Mouse (Mus musculus) bone marrow macrophage, adult 2 months (primary cell): ENCODE measurements around the gene Hnrnpf.

ENCODE experiments used
- CTCF ChIP-seq: IDR thresholded peaks from 2 replicates; pipeline ENCODE4 v1.5.1; 2012; ENCODE audit warnings: low read depth, mild to moderate bottlenecking, low read length, moderate library complexity
- POLR2A ChIP-seq: IDR thresholded peaks from 2 replicates; pipeline ENCODE4 v1.6.1; 2012; ENCODE audit warnings: mild to moderate bottlenecking, low read depth, low read length, borderline replicate concordance

DNA sequence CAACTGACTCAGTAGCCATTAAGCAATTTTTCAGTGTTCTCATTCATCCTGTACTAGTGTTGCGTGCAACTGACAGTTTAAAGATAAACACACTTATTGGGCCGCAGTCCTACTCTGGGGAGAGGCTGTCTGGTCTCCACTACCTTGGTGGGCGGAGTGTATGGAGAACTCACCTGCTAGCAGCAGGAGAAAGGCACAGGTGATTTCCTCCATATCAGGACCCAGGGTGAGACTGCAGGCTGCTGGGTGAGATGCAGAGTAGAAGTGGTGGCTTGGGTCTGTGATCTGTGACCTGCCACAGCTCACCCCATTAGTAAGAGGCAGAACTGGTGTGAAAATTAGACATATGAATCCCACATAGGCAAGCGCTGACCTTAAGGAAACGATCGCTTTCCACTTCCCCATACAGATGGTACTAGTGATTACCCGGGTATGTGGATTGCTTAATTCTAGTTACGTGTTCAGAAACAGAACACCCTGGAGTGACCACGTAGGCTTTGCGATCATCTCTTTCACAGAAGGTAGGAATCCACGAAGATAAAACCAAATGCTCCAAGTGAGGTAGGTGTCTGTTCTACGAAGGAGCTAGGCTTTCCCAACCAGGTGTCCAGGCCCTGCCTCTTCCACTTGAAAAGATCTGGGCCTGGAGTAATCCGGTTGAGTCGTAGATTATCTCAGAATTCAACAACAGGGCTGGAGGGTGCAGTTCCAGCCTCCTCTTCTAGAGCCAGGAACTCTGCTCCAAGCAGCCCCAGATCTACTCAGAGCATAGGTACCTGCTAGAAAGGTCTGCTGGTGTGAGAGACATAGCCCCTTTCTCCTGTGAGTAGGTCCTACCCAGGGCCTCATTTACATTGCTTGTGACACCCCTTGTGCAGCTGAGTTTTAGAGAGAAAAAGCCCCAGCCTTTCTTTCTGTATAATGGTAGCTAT is 35.8 kb downstream of the Hnrnpf start:
- no peak for TF ChIP-seq CTCF
- no peak for TF ChIP-seq POLR2A
